Mouse (Mus musculus) olfactory bulb, adult 2 months (tissue): ENCODE results near the gene Has3.

Experiments
- CTCF ChIP-seq: fragments of 200-500 bp; IDR thresholded peaks from 2 replicates; pipeline ENCODE4 v1.5.1; 2012; ENCODE audit warnings: low read depth, mild to moderate bottlenecking, low read length, moderate library complexity; ENCODE audit not compliant: insufficient read depth
- POLR2A ChIP-seq: fragments of 200-500 bp; IDR thresholded peaks from 2 replicates; pipeline ENCODE4 v1.6.1; 2012; ENCODE audit warnings: mild to moderate bottlenecking, low read depth, low read length, moderate library complexity; ENCODE audit not compliant: insufficient read depth

GRCm38 (mm10) chr8:106820553-106821515, 49.2 kb upstream of the Has3 start:
- TF ChIP-seq POLR2A (no peak), CTCF (no peak)
